Mouse (Mus musculus): ENCODE results near the gene Ces2h.
"Not testable (repeated sequence)": the region's sequence is repeated elsewhere in the genome, so short reads cannot be mapped to it uniquely, and the experiment has no call there.

Gene Ces2h

DNA sequence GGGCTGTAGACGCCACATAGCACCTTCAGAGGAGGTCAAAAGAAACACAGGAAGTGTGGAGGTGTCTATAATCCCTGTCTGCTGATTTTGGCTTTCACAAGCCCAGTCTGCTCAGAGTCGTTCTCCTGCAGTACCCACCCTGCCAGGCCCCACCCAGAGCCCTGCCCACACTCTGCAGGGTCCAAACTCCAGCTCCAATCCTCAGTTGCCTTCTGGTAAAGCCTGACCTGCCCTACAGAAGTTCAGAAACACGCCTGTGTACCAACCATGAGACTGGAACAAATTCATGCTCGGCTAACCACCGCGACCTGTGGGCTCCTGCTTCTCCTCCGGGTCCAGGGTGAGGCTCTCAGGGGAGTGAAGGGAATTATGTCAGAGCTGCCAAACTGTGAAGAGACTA is at the start of gene Ces2h:
Gene Ces2h (plus strand): TSS at position 268 of the 400 bp plus-strand sequence.
- no peak for DNase-seq (ENCODE audit: low read depth)

DNA sequence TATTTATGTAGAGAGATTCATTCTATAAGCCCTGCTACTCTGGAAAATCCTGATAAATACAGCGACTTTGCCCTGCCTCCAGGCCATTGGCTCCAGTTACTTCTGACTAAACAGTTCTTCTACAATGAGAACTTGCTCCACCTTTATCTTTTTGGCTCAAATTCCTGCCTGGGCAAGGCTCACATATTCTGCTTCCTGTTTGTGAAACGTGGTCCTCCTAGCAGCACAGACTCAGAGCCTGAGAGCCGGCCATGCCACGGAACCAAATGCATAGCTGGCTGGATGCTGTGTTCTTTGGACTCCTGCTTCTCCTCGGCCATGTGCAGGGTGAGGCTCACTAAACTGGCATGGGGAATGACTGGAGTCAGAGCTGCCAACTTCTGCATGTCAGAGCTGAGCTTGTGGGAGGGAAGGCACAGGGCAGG is 39.1 kb upstream of the Ces2h start, which contains the start of gene Ces2g:
Gene Ces2g (plus strand): TSS at position 182 of the 425 bp plus-strand sequence.
- DNase-seq (ENCODE audit: low read depth) = peak; percentile 19

DNA sequence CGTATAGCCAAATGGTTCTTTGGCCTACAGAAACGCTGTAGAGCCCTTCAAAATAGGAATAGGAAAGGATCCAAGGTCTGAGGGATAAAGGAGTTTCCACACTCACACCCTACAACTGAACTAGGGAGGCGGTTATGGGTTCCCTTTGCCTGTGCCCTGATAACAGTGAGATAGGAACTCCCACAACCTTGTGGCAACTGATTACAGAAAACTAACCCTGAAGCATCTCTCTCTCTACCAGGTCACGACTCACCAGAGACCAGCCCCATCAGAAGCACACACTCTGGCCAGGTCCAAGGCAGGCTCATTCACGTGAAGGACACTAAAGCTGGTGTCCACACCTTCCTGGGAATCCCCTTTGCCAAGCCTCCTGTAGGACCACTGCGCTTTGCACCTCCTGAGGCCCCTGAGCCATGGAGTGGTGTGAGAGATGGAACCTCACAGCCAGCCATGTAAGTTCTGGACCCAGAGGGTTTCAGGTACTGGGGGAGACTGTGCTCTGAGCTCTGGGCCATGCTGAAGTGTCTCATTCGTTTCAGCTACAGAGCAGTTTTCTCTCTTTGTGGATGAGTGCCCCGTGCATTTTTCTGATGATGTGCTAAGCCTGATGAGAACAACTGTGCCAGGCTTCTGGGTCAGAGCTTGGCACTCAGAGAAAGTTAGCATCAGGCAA is 38.3 kb upstream of the Ces2h start:
- DNase-seq (ENCODE audit: low read depth) = peak; percentile 61

DNA sequence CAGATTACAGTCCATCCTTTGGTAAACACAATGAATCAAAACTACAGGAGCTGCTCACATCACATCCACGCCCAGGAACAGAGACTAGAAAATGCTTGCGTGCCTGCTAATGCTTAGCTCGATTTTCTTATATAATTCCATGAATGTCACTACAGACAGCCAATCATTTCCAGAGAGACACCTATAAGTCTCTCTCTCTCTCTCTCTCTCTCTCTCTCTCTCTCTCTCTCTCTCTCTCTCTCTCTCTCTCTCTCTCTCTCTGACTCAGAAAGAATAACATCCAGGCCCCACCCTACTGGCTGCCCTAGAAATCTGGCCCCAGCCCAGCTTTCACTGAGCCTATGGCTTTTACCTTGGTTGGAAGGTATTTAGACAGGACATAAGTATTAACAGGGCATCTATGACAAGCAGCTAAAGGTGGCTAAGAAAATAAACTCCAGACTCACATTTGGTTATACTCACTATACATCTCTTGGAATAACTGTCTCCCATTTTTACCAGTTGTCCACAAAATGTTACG is 37.2 kb upstream of the Ces2h start:
- no peak for DNase-seq (ENCODE audit: low read depth)

DNA sequence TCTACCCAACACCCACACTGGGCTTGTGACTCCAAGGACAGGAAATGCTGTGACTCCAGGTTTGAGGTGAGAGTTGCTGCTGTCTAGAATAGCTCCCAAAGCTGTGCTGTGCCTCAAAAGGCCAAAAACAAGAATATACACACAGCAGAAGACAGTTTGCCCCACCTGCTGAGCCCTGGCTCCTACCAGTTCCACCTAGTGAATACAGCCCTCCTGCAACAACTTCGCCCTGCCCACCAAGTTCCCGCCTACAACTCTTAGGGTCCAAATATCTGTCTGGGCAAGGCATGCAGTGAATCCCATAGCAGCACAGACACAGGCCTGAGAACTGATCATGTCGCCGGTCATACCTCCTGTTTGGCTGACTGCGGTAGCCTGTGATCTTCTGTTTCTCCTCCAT is 16.5 kb upstream of the Ces2h start:
- DNase-seq (ENCODE audit: low read depth) = no peak

DNA sequence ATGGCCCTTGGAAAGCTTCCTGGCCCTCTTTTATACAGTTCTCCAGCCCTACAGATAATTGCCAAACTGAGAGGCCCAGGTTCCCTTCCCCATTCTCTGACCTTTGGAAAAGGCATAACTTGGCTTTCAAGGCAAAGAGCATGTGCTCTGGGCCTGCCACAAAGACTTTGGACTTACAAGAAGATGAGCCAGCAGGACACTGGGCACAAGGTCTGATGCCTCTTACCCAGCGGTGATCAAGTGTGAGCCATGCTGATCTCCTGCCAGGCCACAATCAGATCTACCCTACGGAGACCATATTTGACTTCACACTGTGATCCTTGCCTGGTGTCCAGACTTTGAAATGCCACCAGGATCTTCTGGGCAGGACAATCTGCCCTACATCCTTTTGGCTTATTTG is 15.7 kb upstream of the Ces2h start:
- DNase-seq (ENCODE audit: low read depth) = no peak

DNA sequence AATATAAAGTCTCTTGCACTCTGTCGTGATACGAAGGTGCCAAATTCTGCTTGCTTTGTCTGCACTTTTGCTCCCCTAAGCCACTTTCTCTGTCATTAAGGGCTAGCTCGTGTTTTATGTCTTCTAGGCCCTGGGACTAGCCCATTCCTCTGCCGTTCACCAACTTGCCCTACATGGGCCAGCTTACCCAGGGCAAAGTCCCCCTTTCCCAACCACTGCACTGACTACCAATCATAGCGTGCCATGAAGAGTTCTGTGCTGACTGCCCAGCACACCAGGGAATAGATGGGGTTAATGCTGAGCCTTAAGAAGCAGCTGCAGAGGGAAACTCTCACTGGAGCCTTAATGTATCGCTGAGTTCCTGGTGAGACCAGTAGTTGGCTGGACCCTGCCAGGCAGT is 2.5 kb upstream of the Ces2h start:
- DNase-seq (ENCODE audit: low read depth) = no peak

DNA sequence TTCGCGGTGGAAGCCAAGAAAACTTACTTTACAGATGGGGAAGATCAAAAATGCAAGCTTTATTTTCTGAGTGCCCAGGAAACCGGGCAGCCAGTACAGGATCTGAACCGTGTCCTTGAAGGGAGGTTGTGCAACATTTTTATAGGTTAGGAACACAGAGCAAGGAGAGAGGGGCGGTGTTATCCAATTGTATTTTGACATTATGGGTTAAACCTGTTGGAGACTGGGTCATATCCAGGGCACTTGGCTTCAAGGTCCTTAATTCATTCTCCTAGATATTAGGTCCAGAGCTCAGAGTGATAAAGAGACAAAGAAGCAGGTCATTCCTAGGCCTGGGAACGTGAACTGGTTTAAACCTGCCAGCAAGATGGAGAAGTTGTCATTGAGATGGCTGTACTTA is 1.5 kb upstream of the Ces2h start:
- DNase-seq (ENCODE audit: low read depth) = no peak

DNA sequence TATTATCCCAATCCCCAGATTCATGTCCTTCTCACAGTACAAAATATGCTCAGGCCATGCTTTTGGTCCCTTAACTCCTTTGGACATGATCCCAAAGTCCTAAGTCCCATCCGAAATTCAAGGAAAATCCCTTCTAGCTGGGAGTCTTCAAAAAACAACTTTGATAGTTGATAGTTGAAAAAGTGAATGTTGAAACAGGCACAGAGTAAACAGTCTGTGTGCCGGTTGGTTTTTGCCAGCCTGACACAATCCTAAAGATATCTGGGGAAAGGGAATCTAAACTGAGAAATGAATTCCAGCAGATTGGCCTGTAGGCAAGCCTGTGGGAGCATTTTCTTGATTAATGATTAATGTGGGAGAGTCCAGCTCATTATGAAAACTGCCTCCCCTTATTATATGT is 9.3 kb downstream of the Ces2h start:
- no peak for DNase-seq (ENCODE audit: low read depth)

DNA sequence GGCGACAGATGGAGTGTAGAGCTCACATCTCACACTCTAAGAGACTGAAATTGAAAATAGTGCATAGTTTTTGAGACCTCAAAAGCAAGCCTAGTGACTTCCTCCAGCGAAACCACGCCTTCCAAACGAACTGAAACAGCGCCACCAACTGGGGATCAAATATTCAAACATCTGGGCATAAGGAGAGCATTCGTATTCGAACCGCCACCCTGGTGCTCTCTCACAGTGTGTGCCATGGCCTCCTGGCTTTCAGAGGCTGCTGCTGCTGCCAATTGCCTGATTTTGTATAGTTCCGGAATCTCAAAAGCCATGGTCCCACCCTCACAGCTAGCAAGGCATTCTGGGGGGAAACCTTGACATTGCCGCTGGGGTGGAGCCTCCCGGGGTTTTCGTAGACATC is 10.5 kb downstream of the Ces2h start:
- DNase-seq (ENCODE audit: low read depth) = peak; percentile 5

DNA sequence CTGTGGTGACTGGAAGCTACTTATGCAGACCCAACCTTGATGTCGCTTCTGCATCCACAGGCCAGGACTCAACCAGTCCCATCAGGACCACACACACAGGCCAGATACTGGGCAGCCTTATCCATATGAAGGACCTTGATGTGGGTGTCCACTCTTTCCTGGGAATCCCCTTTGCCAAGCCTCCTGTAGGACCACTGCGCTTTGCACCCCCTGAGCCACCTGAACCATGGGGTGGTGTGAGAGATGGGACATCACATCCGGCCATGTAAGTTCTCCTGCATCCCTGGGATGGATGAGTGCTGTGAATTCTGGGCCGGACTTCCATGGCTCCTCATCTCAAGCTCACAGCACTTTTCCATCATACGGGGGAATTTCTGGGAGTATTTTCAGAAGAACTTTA is 13.7 kb downstream of the Ces2h start:
- no peak for DNase-seq (ENCODE audit: low read depth)

DNA sequence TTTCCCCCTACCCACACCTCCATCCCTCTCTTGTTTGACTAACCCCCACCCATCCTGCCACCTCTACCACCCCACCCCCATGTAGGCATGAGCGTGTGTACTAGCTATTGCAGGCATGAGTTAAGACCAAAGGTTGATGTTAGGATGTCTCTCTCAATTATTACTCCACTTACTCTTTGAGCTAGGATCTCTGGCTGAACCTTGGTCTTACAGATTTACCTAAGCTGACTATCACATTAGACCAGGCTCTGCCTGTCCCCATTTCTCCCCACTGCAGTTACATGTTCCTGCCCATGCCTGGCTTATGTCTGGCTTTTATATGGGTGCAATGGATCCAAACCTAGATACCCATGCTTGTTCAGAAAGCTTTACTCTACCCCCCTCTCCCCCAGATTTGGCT is 21.3 kb downstream of the Ces2h start:
- no peak for DNase-seq (ENCODE audit: low read depth)

DNA sequence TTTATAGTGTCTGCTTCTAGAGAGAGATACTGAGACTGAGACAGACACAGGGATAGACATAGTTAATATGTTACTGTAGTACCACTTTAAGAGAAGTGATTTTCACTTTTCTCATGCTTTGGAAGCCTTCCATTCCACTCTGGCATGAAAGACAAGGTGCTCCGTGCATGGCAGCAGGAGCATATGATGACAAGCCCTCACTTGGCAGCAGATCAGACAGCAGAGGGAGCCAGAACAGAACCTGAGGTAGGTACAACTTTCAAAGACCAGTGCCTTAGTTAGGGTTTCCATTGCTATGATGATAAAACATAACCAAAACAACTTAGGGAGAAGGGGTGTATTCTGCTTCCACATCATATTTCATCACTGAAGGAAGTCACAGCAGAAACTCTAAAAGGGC is 22.4 kb downstream of the Ces2h start:
- DNase-seq (ENCODE audit: low read depth) = no peak

DNA sequence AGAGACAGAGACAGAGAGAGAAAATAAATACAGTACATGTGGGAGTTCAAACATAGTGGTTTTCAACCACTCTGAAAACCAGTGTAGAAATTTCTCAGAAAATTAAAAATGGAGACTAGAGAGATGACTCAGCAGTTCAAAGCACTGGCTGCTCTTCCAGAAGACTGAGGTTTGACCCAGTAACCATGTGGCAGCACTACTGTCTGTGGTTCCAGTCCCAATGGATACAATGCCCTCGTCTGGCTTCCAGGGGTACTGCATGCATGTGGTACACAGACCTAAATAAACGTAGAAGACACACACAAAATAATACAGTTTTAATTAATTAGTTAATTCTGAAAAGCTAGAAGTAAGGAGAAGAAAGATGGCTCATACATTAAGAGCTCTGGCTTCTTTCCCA is 24.4 kb downstream of the Ces2h start:
- DNase-seq (ENCODE audit: low read depth) = peak; percentile 48

DNA sequence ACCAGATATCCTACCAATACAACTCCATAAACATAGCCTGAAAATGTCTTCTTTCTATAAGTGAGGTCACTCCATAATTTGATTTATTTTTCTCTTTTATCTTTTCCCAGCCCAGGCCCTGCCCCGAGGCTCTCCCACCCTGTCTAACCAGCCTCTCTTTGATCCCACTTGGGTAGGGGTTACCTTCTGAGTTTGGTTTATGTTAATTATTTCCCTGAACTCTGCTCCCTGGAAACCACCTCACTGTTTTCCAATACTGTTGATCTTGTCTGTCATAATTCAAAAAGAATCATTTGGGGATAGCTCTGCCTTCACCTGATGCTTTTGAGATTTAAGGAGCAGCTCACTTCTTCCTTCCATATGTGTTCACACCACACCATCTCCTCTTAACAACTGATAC is 42.9 kb downstream of the Ces2h start:
- no peak for DNase-seq (ENCODE audit: low read depth)

DNA sequence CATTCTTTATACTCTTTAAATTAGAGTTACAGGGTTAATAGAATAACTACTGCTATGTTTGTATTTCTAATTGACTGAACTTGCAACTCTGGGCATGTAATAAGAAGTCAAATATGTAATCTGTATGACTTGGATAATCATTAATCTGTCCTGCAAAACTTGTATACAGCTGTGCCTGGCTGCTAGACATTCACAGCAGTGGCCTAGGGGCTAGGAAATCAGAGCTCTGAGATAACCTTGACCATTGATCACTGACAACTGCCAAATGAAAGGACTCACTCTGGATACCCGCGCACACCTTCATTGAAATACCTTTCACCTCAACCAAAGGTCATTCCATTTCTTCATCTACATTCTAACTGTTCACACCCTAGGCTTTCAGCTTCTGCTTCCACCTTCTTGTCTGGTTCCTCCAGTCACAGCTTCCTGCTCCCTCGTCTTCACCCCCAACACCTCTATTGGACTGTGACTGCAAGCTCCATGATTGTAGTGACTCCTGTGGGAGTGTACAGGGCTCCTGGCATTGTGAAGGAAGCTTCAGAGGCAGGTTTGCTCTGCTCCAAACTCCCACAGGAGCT is 45.3 kb downstream of the Ces2h start:
- DNase-seq (ENCODE audit: low read depth) = no peak

DNA sequence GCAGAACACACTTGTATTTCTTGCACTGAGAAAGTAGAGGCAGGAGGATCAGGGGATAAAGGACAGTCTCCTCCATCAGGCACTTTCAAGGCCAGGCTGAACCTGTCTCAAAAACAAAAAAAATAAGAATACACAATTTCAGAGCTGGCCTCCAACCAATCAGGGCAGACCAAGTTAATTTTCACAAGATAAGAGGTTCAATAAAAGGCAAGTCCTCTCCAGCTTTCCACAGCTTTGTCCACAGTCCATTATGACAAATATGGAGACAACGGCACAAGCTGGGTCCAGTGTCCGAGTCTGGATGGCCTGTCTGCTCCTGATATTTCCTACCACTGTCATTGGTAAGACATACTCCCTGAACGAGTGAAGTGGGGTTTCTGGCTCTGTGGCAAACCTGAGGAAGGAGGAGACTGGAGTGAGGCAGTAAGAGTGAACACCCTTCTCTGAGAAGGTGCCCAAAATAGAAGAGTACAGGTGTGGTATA is 47.8 kb downstream of the Ces2h start, which contains the start of gene Ces3a:
Gene Ces3a (plus strand): TSS at position 231 of the 484 bp plus-strand sequence.
- DNase-seq (ENCODE audit: low read depth) = no peak

DNA sequence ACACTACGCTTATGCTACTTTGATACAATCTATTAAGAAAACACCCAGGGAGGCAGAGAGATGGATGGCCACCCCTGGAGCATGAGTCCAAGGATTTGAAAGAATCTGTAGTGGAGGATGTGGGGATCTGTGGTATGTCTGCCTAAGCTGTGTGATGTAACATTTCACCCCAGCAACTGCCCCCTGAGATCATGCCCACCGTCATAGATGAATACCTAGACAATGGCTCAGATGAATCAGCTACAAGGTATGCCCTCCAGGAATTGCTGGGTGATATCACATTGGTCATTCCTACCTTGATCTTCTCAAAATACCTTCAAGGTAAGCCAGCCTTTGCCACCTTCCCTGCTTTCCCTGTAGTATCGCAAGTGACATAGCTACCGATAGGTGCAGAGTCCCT is 55.6 kb downstream of the Ces2h start:
- DNase-seq (ENCODE audit: low read depth) = no peak

DNA sequence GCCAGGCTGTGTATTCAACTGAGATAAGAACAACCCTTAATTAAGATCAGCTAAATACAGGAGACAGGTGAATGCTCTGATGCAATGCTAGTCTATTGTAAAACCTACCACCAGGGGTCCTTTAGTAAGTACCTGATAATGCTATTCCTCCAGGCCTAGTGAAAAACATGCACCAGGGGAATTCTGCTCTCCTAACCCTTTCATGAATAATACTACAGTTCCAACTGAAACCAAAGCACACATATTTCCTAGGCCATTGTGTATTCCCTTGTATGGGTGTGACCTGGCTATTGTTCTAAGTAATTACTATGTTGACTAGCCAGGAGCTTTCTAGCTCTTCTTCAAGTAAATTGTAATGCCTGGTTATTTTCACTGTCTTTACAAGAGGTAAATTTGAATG is 59.4 kb downstream of the Ces2h start:
- DNase-seq (ENCODE audit: low read depth) = no peak

DNA sequence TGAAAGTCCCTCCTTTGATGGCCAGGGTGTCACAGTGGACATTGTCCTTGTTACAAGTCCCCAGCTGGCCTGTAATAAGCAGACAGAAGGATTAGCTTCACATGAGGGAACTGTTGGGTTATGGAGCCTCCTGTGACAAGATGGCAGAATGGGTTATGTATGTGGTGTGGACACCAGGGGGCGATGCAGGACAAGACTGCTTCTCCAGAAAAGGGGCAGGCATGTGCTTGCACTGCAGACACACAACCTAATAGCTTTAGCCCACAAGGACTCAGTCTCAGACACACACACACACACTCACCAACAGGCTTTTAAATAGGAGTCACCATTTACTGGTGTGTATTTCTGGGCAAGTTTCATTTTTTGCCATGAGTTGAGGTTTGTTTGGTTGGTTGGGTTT is 66.1 kb downstream of the Ces2h start:
- DNase-seq (ENCODE audit: low read depth) = peak; percentile 25

DNA sequence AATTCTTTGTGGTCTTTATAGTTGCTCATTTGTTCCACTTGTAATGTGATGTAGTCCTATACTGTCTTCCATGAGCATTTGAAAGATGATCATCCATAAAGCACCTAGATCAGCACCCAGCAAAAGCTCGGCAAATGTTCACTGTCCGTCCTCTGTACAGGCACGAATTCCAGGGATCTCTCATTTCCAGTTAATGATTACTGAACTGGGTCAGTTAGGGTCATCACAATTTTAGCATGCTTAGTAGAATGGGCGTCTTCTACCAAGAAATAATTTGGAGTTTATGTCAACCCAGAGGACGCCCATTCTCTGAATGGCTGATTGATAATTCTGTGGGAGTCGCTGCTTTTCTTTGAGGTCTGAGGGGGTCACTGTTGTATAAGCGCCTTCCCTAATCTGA is 67.3 kb downstream of the Ces2h start:
- DNase-seq (ENCODE audit: low read depth) = not testable (repeated sequence)

DNA sequence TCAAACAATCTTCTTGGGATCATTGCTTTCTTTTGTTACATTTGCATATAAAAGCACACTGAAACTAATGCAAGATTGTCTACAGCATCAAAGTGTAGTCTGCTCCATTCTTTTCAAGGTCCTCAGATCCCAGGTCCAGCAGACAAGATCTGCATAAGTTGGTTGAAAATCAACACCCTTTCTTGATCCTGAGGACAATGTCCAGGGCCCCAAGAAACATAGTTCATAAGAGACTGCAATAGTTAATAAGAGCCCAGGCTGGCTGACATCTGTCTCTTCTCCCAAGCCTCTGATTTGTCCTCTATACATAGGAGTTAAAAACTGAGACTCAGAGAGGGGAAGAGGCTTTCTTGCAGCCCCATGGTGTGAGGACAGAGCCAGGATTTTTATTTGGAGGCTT is 68.3 kb downstream of the Ces2h start:
- no peak for DNase-seq (ENCODE audit: low read depth)

All from c-Kit-positive CD71-positive TER-119-negative erythroid progenitor cells, embryonic 14.5 days (primary cell).